Mouse (Mus musculus) C2C12 (cell line): ENCODE data around the gene Rtl1. TPM values are rescaled to one million over a fixed set of nuclear protein-coding genes. Genes with fewer than 3 reads are reported as not detected.

Source experiments
- H3K27me3 ChIP-seq: one replicate; pipeline ENCODE4 v1.6.1; 2011; ENCODE audit not compliant: control insufficient read depth, insufficient read depth, insufficient read length
- H3K36me3 ChIP-seq: one replicate; pipeline ENCODE4 v1.6.1; 2011; ENCODE audit not compliant: control insufficient read depth, insufficient read depth
- H3K4me3 ChIP-seq: one replicate; pipeline ENCODE4 v1.5.1; 2011; ENCODE audit warnings: mild to moderate bottlenecking, control low read depth; ENCODE audit not compliant: poor library complexity, insufficient read depth, severe bottlenecking
- H3K79me2 ChIP-seq: one replicate; pipeline ENCODE4 v1.6.1; 2011; ENCODE audit not compliant: control insufficient read depth, insufficient read depth
- H3K79me3 ChIP-seq: one replicate; pipeline ENCODE4 v1.6.1; 2011; ENCODE audit warnings: low read depth, control low read depth
- H3ac ChIP-seq: one replicate; pipeline ENCODE3; 2011; ENCODE audit warnings: low read depth; ENCODE audit not compliant: control insufficient read depth, insufficient read length
- CEBPB ChIP-seq: IDR thresholded peaks from one replicate; pipeline ENCODE4 v1.6.1; 2011; ENCODE audit warnings: low read depth, mild to moderate bottlenecking, control low read depth, moderate library complexity
- CTCF ChIP-seq: IDR thresholded peaks from one replicate; pipeline ENCODE4 v1.5.1; 2011; ENCODE audit not compliant: control insufficient read depth, insufficient read depth, insufficient read length
- FOSL1 ChIP-seq: IDR thresholded peaks from one replicate; pipeline ENCODE4 v1.8.0; 2011; ENCODE audit warnings: mild to moderate bottlenecking, low read length; ENCODE audit not compliant: poor library complexity, insufficient read depth, severe bottlenecking
- MAX ChIP-seq: IDR thresholded peaks from one replicate; pipeline ENCODE4 v1.6.1; 2011; ENCODE audit warnings: mild to moderate bottlenecking, control low read depth
- MYOD1 ChIP-seq: IDR thresholded peaks from one replicate; pipeline ENCODE4 v1.6.1; 2011; ENCODE audit warnings: low read depth; ENCODE audit not compliant: control insufficient read depth, insufficient read length
- MYOG ChIP-seq: IDR thresholded peaks from one replicate; pipeline ENCODE4 v1.6.1; 2011; ENCODE audit not compliant: control insufficient read depth, insufficient read length; ENCODE audit errors: extremely low read depth
- USF1 ChIP-seq: IDR thresholded peaks from one replicate; pipeline ENCODE4 v1.6.1; 2011; ENCODE audit warnings: low read depth, mild to moderate bottlenecking, control low read depth, moderate library complexity
- polyA plus RNA-seq: library from polyadenylated mRNA; unstranded; fragments of >200 nt; fragmentation: generic; extraction: Trizol; gene quantifications from one replicate; pipeline ENCODE4 v1.2.1, GENCODE M21; 2012; ENCODE audit warnings: missing spikeins

Gene Rtl1
- polyA plus RNA-seq, 1 experiment: not detected

DNA sequence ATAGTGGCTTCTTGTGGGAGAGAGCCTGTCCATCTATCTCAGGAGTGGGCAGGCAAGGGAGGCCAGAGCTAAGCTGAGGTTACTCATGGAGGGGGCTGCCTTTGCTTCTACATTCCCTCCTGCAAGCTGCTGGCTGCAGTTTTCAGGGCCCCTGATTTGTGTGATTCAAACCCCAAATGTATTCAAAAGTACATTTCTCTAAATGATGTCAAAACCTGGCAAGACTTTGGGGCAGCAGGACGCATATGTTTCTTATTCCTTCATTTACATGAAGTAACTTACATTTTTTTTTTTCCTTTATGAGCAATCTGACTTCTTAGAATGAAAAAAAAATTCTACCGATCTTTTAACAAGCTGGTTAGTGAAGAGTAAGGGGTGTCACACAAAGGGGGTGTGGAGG, 48.4 kb downstream of the Rtl1 start:
- no peak overlapping the region for H3ac ChIP-seq
- no peaks in the 10 kb centered on the region for H3K79me2 ChIP-seq
- peaks cover 16% of the 10 kb centered on the region for H3K27me3 ChIP-seq
- H3K79me3 ChIP-seq: no peaks in the 10 kb centered on the region
- no peaks in the 10 kb centered on the region for H3K36me3 ChIP-seq
- TF ChIP-seq MYOG: no peak
- TF ChIP-seq MAX: no peak
- no peak for TF ChIP-seq USF1
- TF ChIP-seq MYOD1: no peak
- no peak for TF ChIP-seq CTCF
- no peak for TF ChIP-seq CEBPB
- H3K4me3 ChIP-seq: no peak overlapping the region

DNA sequence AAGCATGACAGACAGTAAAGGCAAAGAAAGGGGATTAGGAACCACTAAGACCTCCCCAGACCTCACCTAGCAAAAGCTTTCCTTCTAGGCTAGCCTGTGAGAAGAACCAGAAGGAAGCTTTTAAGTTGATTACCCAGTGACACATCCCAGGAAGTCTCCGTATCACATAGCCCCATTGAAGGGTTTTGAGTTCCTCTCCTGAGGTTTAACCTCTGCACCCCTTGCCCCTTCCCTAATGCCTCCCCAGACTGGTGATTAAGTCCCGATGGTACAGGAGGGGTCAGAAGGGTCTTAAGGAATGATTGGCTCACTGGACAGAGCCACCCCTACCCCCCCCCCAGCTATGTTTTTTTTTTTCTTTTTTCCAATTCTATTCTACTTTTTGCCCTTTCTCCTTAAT, 53.0 kb downstream of the Rtl1 start:
- Histone ChIP-seq H3K27me3 (no peaks in the 10 kb centered on the region), H3K4me3 (no peak overlapping the region), H3K79me2 (no peaks in the 10 kb centered on the region), H3ac (no peak overlapping the region), H3K36me3 (no peaks in the 10 kb centered on the region), H3K79me3 (no peaks in the 10 kb centered on the region)
- TF ChIP-seq FOSL1 (no peak), CTCF (no peak), MAX (no peak), USF1 (no peak), MYOG (no peak), MYOD1 (no peak), CEBPB (no peak)

DNA sequence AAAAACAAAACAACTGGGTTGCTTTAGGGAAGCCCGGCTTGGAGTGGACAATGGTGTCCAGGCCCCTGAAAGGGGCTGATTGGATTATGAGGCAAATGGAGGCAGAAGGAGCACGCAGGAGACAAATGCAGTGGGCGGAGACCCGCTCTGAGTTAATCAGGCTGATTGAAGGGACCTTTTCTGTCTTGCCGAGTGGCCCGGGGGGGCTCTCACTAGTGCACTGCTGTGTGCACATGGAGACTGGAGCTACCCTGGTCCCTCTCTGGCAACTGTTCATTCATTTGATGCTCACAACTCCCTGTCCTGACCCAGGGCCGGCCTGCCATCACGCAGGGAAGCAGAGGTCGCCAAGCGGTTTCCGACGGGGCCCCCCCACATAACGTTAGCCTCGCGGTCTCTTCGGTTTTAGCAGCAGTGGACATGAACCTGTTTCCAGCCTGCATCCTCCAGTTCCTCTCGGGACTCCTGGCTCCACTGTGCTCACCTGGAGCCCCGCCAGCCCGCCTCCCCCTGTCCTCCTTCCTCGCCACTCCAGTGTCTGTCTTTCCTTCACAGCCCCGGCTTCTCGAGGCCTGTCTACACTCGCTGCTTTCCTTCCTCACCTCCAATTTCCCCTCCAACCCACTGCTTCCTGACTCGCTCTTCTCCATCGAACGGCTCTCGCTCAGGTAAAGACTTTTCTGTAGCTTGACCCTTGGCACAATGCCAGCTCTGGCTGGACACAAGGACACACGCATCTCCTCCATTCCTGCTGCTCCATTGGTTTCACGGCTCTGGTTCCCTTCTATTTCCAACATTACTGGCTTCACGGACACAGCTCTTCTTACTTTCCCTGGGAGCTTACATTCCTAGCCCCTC, 54.0 kb downstream of the Rtl1 start:
- TF ChIP-seq USF1 (no peak), CEBPB (no peak), MAX (no peak), CTCF (no peak), MYOD1 (no peak), FOSL1 (no peak), MYOG (no peak)
- Histone ChIP-seq H3K79me3 (no peaks in the 10 kb centered on the region), H3K27me3 (no peaks in the 10 kb centered on the region), H3K79me2 (no peaks in the 10 kb centered on the region), H3K36me3 (no peaks in the 10 kb centered on the region), H3K4me3 (no peak overlapping the region), H3ac (no peak overlapping the region)

DNA sequence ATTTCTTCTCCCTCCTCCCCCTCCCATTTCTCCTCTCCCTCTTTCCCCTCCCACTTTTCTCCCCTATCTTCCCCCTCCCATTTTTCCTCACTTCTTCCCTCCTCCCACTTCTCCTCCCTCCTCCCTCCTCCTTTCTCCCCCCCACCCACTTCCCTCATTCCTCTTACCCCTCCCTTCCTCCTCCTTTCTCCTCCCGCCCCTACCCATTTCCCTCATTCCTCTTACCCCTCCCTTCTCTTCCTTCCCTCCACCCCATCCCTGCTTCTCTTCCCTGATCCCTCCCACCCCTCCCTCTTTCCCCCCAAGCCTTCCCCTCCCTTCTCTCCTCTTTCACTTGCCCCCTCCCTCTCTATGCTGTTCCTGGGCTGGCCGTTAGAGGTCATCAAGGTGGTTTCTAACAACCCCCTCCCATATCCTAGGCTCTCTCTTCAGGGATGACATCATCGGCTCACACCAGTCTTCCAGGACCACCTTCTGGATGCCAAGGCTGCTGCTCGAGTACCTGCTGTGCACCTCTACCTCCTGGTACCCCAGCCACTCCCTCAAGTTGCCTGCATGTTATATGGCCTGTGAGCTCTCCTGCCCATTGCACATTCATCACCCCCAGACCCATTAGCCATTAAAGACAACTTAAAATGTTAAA, 56.7 kb downstream of the Rtl1 start:
- H3K79me3 ChIP-seq: no peaks in the 10 kb centered on the region
- no peak overlapping the region for H3K4me3 ChIP-seq
- H3ac ChIP-seq: no peak overlapping the region
- no peaks in the 10 kb centered on the region for H3K79me2 ChIP-seq
- TF ChIP-seq CTCF (no peak), MYOD1 (no peak), USF1 (no peak), FOSL1 (no peak), MAX (no peak), MYOG (no peak), CEBPB (no peak)
- H3K27me3 ChIP-seq: no peaks in the 10 kb centered on the region
- H3K36me3 ChIP-seq: no peaks in the 10 kb centered on the region

DNA sequence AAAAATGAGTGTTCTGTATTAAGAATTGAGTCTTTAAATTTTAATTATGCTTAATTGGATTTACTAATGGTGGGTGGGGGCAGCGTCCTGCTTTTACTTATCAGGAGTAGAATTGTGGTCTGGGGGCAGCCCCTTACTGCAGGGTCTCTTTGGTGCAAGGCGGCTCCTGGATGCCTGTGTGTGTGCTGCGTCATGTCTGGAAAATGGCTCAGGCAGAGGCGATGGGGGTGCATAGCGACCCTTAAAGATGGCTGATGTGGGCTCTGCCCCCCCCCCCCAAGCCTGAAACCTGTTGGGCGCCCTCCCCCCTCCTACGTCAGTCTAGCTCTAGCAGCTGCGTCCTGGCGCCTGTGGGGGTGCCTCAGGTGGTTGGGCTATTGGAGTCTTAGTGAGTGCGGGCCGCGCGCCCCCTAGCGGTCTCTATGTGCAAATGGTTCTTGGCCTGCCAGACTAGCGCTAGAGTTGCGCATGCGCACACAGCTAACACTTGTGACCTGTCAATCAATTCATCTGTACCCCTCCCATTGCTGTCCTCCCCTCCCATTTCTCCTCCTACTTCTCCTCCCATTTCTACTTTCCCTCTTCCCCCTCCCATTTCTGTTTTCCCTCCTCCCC, 57.4 kb downstream of the Rtl1 start:
- H3ac ChIP-seq: no peak overlapping the region
- H3K27me3 ChIP-seq: no peaks in the 10 kb centered on the region
- no peaks in the 10 kb centered on the region for H3K36me3 ChIP-seq
- no peak overlapping the region for H3K4me3 ChIP-seq
- H3K79me3 ChIP-seq: no peaks in the 10 kb centered on the region
- TF ChIP-seq MYOD1 (no peak), MAX (no peak), FOSL1 (no peak), CEBPB (no peak), MYOG (no peak), CTCF (no peak), USF1 (no peak)
- H3K79me2 ChIP-seq: no peaks in the 10 kb centered on the region

DNA sequence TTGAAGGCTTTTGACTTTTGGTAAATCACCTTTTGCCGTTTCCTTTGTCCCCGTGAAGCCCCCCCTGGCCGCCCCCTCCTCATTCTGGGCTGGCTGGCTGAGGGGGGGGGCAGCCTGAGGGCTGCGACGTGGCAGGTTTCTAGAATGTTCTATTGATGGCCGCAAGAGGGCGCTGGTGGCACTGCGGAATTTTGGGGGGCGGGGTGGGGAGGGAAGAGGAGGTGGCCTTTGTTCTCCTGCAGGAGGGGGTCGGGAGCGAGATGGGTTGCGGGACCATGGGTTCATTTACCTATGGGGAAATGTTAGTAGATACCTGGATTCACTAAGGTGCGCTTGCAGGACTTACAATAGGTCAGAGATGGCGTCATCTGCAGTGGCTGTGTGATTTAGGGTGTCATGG, 58.1 kb downstream of the Rtl1 start:
- Histone ChIP-seq H3K79me3 (no peaks in the 10 kb centered on the region), H3ac (no peak overlapping the region), H3K36me3 (no peaks in the 10 kb centered on the region)

More for the DNA sequence above, 58.1 kb downstream of the Rtl1 start:
- Histone ChIP-seq H3K4me3 (no peak overlapping the region), H3K79me2 (no peaks in the 10 kb centered on the region), H3K27me3 (no peaks in the 10 kb centered on the region)
- TF ChIP-seq MAX (no peak), MYOD1 (no peak), FOSL1 (no peak), MYOG (no peak), CEBPB (no peak), USF1 (no peak), CTCF (no peak)
